Mouse (Mus musculus) megakaryocyte, embryonic 14.5 days (primary cell): ENCODE results near the gene Fstl1.

Source experiments
- FLI1 ChIP-seq: IDR thresholded peaks from 2 replicates; pipeline ENCODE4 v1.6.1; 2012; ENCODE audit warnings: low read length, inconsistent platforms, mixed read lengths
- GATA1 ChIP-seq: IDR thresholded peaks from 3 replicates; pipeline ENCODE4 v1.6.1; 2012; ENCODE audit warnings: mixed read lengths, low read length, inconsistent platforms, borderline replicate concordance

DNA sequence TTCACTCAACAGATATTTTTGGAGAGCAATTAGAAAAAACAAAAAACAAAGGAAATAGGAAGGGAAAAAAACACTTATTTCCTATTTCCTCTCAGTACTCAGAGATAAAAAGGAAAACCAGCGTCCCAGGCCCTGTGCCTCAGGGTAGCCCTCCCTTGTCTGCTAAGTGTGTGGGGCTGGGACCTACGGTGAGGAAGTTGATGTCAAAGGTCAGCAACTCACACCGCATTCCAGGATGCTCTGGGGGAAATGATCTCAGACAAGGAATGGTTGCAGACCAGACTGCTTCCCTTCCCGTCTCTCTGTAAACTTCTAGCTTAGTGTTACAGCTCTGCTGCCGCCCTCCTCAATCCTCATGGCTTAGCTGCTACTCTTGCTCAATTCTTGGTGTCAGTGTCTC, 74.7 kb downstream of the Fstl1 start:
- TF ChIP-seq GATA1: no peak
- TF ChIP-seq FLI1: no peak
